Mouse (Mus musculus) layer of hippocampus, adult 9-11 months (tissue): ENCODE measurements around the gene Dmd.
"Not testable (repeated sequence)": the region's sequence is repeated elsewhere in the genome, so short reads cannot be mapped to it uniquely, and the experiment has no call there.

Source experiments
- DNase-seq: peaks from one replicate; pipeline ENCODE4 v3.0.0; 2022

The Dmd gene

DNA sequence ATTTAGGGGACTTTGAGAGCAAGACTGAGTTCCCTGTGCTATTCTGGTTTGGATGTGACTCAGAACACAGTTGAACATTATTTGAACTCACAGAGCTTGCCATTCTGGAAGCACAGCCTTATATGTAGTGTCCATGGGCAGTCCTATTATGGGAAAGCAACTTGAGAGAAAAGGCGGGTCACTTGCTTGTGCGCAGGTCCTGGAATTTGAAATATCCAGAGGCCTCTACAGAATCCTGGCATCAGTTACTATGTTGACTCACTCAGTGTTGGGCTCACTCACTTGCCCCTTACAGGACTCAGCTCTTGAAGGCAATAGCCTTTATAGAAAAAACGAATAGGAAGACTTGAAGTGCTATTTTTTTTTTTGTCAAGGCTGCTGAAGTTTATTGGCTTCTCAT lies at the start of gene Dmd:
Dmd (plus strand) TSS at position 241 of the 400 bp plus-strand sequence.
- no peak for DNase-seq

DNA sequence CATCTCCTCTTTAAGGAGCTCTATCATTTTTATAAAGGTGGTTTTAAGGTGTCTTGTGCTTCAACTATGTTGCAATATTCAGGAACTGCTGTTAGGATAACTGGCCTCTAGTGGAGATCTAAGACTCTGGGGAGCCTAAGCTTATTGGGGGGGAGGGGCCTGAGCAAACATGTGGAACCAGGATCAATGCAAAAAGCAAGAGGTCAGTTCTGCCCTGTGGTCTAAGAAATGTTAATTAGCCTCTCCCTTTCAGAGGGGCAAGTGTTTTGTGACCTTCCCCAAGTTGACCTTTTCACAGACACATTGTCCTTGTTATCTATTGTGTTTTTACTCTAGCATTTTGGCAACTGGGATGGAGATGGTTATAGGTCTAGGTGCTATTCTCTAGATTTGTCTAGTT lies 47.2 kb upstream of the Dmd start:
- DNase-seq = no peak

DNA sequence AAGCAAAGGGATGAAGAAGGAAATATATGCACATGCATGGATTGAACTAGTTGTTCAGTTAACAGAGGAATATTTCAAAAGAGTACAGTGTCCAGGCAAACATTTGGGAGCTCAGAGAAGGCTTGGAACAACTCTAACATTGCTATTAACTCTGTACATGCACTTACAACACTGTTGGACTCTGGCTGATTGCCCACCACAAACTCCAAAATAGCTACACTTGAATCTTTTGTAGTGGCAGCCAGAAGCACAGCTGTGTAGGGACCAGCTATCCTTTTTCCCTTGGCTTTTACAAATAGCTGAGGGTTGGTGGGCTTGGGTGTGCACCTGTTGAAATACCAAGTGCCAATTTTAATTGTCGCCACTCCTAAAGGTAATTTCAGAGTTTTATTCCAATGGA lies 39.0 kb downstream of the Dmd start:
- DNase-seq = no peak

GRCm38 (mm10) chrX:83050190-83050589 lies 101.5 kb downstream of the Dmd start:
- DNase-seq = no peak

GRCm38 (mm10) chrX:83116171-83116876 lies 167.7 kb downstream of the Dmd start:
- no peak for DNase-seq

DNA sequence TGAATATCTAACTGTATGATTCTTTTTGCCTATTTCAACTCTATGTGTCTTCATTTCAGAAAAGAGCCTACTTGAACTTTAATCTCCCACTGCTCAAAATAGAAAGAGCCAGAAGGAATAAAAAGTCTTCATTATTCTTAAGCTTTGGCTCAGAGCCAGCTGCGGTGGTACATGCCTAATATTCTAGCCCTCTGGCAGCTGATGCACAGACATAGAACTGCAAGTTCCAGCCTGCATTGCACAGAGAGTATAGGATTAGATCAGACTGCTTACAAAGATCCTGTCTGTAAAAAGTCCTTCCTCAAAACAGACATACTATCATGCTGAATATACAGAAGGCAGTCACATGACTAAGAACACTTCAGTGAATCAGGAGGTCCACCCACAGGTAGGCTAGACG lies 168.5 kb downstream of the Dmd start:
- DNase-seq = peak; percentile 3

DNA sequence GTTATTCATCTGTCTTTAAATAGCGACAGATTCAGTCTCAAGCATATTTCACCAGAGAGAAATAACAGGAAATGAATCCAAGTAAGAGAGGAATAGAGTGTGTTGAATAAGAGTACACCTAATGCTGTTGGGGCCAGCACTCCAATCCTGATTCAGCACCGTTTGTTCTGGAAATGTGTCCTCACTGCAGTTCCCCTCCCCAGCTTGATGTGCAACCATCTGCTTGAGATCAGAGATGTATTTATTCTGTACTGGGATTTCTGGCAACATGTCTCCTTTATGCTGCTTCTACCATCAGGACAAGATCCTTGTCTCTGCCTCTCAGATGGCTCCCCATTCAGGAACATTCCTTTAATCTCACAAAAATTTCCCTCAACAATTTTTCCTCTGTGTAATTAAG lies 271.9 kb downstream of the Dmd start:
- peak; percentile 42 for DNase-seq

DNA sequence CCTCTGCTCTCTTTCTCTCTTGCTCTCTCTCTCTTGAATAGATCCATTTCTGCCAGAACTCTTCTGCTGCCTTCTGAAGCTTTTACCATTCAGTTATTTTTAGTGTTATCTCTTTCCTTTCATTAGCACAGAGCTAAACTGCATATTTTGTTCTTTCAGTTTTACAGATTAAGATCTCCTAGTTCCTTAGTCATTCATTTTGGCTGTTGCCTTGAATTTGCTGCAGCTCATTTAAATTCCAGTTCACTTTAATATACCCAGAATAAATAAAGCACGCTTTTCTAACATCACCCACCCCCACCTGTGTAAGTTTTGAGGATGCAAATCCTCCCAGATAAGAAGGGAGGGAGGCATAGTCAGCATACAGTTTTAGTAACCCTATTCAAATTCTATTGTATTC lies 272.4 kb downstream of the Dmd start:
- DNase-seq = no peak

DNA sequence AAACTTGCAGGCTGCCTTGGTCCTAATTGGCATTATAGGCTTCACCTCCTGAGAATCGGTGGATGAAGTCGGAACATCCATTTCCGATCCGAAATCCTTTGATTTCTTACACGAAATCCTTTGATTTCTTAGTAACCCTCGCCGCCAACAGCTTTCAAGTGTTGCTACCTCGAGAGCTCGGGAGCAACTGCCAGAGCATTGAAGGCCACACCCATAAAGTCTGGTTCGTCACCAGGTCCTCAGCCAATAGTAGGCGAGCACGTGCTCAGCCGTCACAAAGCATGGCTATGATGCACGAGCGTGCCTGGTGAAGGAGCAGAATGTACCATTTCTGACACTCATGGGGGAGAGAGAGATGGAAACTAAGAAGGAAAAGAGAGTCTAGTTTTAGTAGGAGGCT lies 538.9 kb downstream of the Dmd start, which contains the start of gene Tsga8:
Tsga8 (minus strand) TSS at position 327 of the 400 bp plus-strand sequence.
- no peak for DNase-seq

GRCm38 (mm10) chrX:83674998-83675397 lies 726.3 kb downstream of the Dmd start:
- peak; percentile 1 for DNase-seq

DNA sequence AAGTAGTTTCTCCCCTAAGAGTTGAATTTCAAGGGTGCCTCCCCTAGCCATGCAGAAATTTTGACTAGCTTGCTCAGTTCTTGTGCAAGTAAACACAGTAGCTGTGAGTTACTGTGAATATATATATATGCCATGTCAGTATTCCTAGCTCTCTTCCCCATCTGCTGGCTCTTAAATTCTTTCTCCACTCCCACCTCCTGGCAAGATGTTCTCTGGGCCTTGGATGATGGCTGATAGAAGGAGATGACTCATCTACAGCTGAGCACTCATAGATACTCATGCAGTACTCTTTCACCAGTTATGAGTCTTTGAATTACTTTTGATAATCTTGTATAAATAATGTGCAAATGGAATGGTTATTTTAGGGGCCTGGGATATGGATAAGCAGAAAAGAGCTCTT lies 737.9 kb downstream of the Dmd start:
- peak; percentile 5 for DNase-seq

DNA sequence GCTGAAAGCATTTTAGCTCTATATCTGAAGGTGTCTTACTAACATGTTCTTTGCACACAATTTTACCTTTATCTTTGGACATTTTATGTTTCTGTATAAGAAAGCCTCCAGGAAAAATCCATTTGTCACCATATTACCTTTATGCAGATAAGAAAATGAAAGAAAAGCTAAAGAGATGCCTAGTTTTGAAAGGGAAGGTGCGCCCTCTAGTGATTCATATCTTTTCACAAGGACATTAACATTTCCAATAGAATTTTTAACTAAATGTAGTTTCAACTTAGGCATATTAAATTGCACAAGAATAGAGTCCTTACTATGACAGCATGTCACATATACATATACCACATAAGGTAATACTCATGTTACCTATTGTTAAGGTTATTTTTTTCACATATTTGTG lies 791.9 kb downstream of the Dmd start:
- no peak for DNase-seq

- peak; percentile 4 for DNase-seq
These were observed 797.8 kb downstream of the Dmd start for GRCm38 (mm10) chrX:83746301-83747008.

- DNase-seq = no peak
These were observed 838.7 kb downstream of the Dmd start for GRCm38 (mm10) chrX:83787406-83787805.

- not testable (repeated sequence) for DNase-seq
These were observed 918.8 kb downstream of the Dmd start for GRCm38 (mm10) chrX:83867469-83867868.

GRCm38 (mm10) chrX:83875389-83875788 lies 926.7 kb downstream of the Dmd start:
- not testable (repeated sequence) for DNase-seq

GRCm38 (mm10) chrX:83975895-83976294 lies 1027.2 kb downstream of the Dmd start:
- no peak for DNase-seq

GRCm38 (mm10) chrX:84001294-84001693 lies 1052.6 kb downstream of the Dmd start:
- peak; percentile 5 for DNase-seq

GRCm38 (mm10) chrX:84062431-84062830 lies 1113.8 kb downstream of the Dmd start:
- not testable (repeated sequence) for DNase-seq

DNA sequence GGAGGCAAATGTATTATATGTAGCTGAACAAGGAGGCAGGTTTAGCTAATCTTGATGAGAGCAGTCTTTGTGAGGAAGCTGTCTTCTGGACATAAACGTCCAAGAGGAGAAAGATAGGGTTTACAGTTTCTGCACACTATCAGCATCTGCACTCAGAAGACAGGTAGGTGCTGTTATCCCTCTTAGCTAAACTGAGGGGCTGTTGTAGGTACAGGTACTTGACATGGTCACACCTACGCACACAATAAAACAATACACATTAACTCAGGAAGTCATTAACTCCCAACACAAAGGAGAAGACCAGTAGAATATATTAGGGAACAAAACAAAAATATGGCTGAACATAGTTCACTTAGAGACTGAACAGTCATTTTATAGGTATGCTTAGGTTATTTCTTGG lies 1217.2 kb downstream of the Dmd start:
- DNase-seq = no peak

- DNase-seq = no peak
These were observed 1292.7 kb downstream of the Dmd start for GRCm38 (mm10) chrX:84241297-84241859.

DNA sequence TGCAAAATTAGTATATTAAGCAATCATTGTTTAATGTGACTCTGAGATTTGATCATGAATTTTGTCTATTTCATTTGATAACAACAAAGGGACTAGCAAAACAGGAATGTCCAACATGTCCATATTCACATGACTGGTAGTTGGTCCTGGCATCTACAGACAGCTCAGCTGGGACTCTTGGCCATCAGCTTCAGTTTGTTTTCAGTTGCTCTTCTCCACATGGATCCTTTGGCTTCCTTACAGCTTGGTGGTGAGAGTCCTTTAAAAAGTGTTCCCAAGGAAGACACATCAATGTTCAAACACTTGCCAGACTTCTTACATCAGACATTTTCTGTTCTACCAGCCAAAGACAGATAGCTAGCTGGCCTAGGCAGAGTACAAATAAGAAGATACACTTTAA lies 1381.9 kb downstream of the Dmd start:
- DNase-seq = peak; percentile 1

DNA sequence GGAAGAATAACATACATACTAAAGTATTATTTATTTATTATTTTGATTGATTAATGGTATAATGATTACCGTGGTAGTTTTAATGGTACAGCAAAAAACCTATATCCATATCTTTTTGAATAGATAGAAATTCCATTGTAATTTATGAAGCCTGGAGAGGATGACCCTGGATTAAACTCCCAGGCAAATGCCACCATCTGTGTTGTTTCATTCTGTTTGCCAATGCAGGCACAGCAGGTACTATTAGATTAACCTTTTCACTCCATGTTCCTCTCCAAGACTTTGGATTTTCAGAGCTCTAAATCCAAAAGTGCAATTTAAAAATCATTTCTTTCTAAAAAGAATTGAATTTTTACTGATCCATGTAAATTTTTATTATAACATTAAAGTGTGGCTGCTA lies 1383.5 kb downstream of the Dmd start:
- no peak for DNase-seq

- no peak for DNase-seq
These were observed 1416.3 kb downstream of the Dmd start for GRCm38 (mm10) chrX:84364981-84365380.
